Mouse (Mus musculus) liver, embryonic 14.5 days (tissue): ENCODE results near the gene Nedd9. TPM values are rescaled to one million over a fixed set of nuclear protein-coding genes. Genes with fewer than 3 reads are reported as not detected.

Experiments used
- ATAC-seq: fragments of 200-750 bp; cut with Nextera tagmentation; 2 replicates; pipeline ENCODE4 v1.8.0; 2017; ENCODE audit warnings: moderate number of reproducible peaks, mild to moderate bottlenecking, moderate library complexity; ENCODE audit not compliant: insufficient read depth
- DNase-seq, 3 experiments: peaks; one replicate each; pipeline ENCODE4 v3.0.0-alpha.2; 2012 to 2013; ENCODE audit warnings: low read depth in 3 of 3, low spot score in 3 of 3
- H3K27ac ChIP-seq: fragments of 300-500 bp; sonication (generic); 2 replicates; pipeline ENCODE4 v1.5.1; 2014; ENCODE audit warnings: moderate library complexity, mild to moderate bottlenecking, control low read depth, inconsistent platforms
- H3K27me3 ChIP-seq: fragments of 300-500 bp; sonication (generic); 2 replicates; pipeline ENCODE4 v1.6.1; 2014; ENCODE audit warnings: mild to moderate bottlenecking, low read length, moderate library complexity; ENCODE audit not compliant: control insufficient read depth, insufficient read depth
- H3K36me3 ChIP-seq: fragments of 300-500 bp; sonication (generic); replicated peaks from 2 replicates; pipeline ENCODE4 v1.6.1; 2014; ENCODE audit warnings: low read depth; ENCODE audit not compliant: control insufficient read depth, insufficient read depth
- H3K4me1 ChIP-seq, 2 experiments: fragments of 200-500 bp in 1 of 2; fragments of 300-500 bp in 1 of 2; sonication (generic) in 1 of 2; replicated peaks; 2 replicates each; pipeline ENCODE4 v1.6.1; 2012 to 2014; ENCODE audit warnings: antibody characterized with exemption in 1 of 2, inconsistent platforms in 1 of 2, low read length in 1 of 2; ENCODE audit not compliant: control insufficient read depth in 2 of 2, insufficient read depth in 2 of 2
- H3K4me2 ChIP-seq: fragments of 300-500 bp; sonication (generic); 2 replicates; pipeline ENCODE4 v1.6.1; 2014; ENCODE audit warnings: low read depth, mild to moderate bottlenecking, control low read depth, moderate library complexity
- H3K4me3 ChIP-seq, 2 experiments: fragments of 200-500 bp in 1 of 2; fragments of 300-500 bp in 1 of 2; sonication (generic) in 1 of 2; 2 replicates each; pipeline ENCODE4 v1.5.1; 2012 to 2014; ENCODE audit warnings: low read depth in 2 of 2, low read length in 2 of 2, mild to moderate bottlenecking in 2 of 2, control low read depth in 1 of 2, inconsistent platforms in 1 of 2, moderate library complexity in 1 of 2; ENCODE audit not compliant: insufficient read depth in 1 of 2
- H3K9ac ChIP-seq: fragments of 300-500 bp; sonication (generic); replicated peaks from 2 replicates; pipeline ENCODE4 v1.6.1; 2014; ENCODE audit warnings: mild to moderate bottlenecking, control low read depth, moderate library complexity
- H3K9me3 ChIP-seq: fragments of 300-500 bp; sonication (generic); 2 replicates; pipeline ENCODE4 v1.6.1; 2016; ENCODE audit warnings: low read length, mixed read lengths; ENCODE audit not compliant: control insufficient read depth
- CTCF ChIP-seq: IDR thresholded peaks from 2 replicates; pipeline ENCODE4 v1.5.1; 2016; ENCODE audit warnings: antibody characterized with exemption, low read depth, control low read depth
- EP300 ChIP-seq: IDR thresholded peaks from 2 replicates; pipeline ENCODE4 v1.6.1; 2016; ENCODE audit warnings: antibody characterized with exemption, low read depth
- WGBS: fragments of 180-500 bp; shearing (Covaris S2); extraction: QIAGEN DNeasy Blood & Tissue Kit; methylation state at CpG from one replicate; pipeline ENCODE4 v1.1.7; 2014; ENCODE audit not compliant: insufficient replicate concordance; 5-methylcytosine and 5-hydroxymethylcytosine counted together
- polyA plus RNA-seq, 2 experiments: library from polyadenylated mRNA; depleted of rRNA in 1 of 2; stranded (reverse) in 1 of 2; unstranded in 1 of 2; fragments of >200 nt; fragmentation: Nextera tagmentation in 1 of 2; extraction: Ambion mirVana in 1 of 2; gene quantifications; 2 replicates each; pipeline versions ENCODE4 v1.2.1 to v1.2.3; 2012 to 2014

Nedd9 gene
- polyA plus RNA-seq, 2 experiments = 1.2 to 2.7 TPM

DNA sequence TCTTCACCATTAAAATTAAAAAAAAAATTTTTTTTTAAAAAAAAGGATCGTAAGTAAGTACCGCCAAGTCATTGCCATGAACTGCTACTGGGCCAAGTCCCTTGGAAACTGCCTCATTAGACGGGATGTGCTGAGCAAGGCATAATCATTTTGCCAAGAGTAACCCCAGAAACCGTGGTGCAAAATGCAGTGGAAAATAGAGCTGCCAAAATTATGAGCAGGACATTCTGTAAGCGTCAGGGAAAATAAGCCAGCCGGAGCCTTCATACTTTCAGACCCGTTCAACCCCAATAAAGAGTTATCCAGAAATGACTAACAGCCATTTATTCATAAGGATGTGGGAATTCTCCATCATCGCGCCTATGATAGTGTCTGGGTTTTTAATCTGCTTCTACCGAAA, 129.2 kb downstream of the Nedd9 start:
- Histone ChIP-seq H3K36me3 (no peaks in the 10 kb centered on the region), H3K4me1 (peaks cover 0 to 5% of the 10 kb centered on the region in 2 experiments; a peak in 1 of 4 replicates), H3K9ac (no peak overlapping the region), H3K4me3 (peak overlapping the region; percentile 33 to 56), H3K27me3 (peaks cover 9% of the 10 kb centered on the region), H3K27ac (no peak overlapping the region), H3K9me3 (no peaks in the 10 kb centered on the region), H3K4me2 (peak overlapping the region; percentile 72)
- no peak for ATAC-seq
- no peak for TF ChIP-seq CTCF
- DNase-seq = no peak
- WGBS = 23% methylated on average over 10 of the region's 10 CpGs

GRCm38 (mm10) chr13:41357586-41357985, 129.6 kb downstream of the Nedd9 start:
- Histone ChIP-seq H3K9me3 (no peaks in the 10 kb centered on the region), H3K4me1 (peaks cover 0 to 8% of the 10 kb centered on the region in 2 experiments; a peak in 2 of 4 replicates), H3K4me3 (no peak overlapping the region; a peak in 1 of 4 replicates), H3K27me3 (peaks cover 9% of the 10 kb centered on the region), H3K27ac (no peak overlapping the region), H3K9ac (no peak overlapping the region), H3K36me3 (no peaks in the 10 kb centered on the region), H3K4me2 (peak overlapping the region; percentile 72)
- ATAC-seq (no peak), DNase-seq (no peak)
- WGBS = 30% methylated on average over 3 of the region's 3 CpGs
- TF ChIP-seq CTCF = no peak
- TF ChIP-seq EP300 = no peak

GRCm38 (mm10) chr13:41357161-41357560, 130.0 kb downstream of the Nedd9 start:
- H3K36me3 ChIP-seq = no peaks in the 10 kb centered on the region
- H3K9ac ChIP-seq = no peak overlapping the region
- no peak overlapping the region for H3K4me2 ChIP-seq
- H3K27me3 ChIP-seq = peaks cover 9% of the 10 kb centered on the region
- no peak for ATAC-seq
- H3K9me3 ChIP-seq = no peaks in the 10 kb centered on the region
- H3K4me1 ChIP-seq = peaks cover 0 to 10% of the 10 kb centered on the region in 2 experiments; a peak in 2 of 4 replicates
- WGBS = 65% methylated on average over 4 of the region's 4 CpGs
- no peak overlapping the region for H3K27ac ChIP-seq
- no peak for TF ChIP-seq CTCF
- TF ChIP-seq EP300 = no peak
- H3K4me3 ChIP-seq = no peak overlapping the region
- DNase-seq = no peak

- no peak overlapping the region for H3K4me2 ChIP-seq
- no peaks in the 10 kb centered on the region for H3K9me3 ChIP-seq
- ATAC-seq (no peak), DNase-seq (no peak)
- no peaks in the 10 kb centered on the region for H3K36me3 ChIP-seq
- H3K4me1 ChIP-seq = peaks cover 0 to 10% of the 10 kb centered on the region in 2 experiments; a peak in 2 of 4 replicates
- TF ChIP-seq CTCF (no peak), EP300 (no peak)
- H3K27me3 ChIP-seq = peaks cover 9% of the 10 kb centered on the region
- WGBS = 75% methylated on average over 2 of the region's 2 CpGs
- no peak overlapping the region for H3K9ac ChIP-seq
- H3K4me3 ChIP-seq = no peak overlapping the region
- no peak overlapping the region for H3K27ac ChIP-seq
Measured at GRCm38 (mm10) chr13:41355552-41355951, 131.6 kb downstream of the Nedd9 start.

DNA sequence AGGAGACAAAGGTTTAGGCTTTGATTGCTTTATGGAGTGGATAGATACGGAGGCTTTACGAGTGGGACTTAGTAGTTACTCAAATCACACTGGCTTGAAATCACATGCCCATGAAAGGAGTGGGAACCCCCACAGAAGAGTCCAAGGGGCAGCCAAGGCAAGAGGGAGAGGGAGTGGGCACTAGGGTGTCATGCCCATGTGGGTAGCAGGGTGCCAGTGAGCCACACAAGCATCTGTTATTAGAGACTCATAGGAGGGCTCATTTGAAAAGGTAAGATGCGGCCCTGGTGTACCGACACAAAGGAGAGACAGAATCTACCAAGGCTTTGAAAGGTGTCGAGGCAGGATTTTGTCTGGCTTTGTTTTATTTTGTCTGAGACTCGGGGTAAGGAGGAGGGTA, 132.6 kb downstream of the Nedd9 start:
- H3K36me3 ChIP-seq = no peaks in the 10 kb centered on the region
- no peak for DNase-seq
- peaks cover 9% of the 10 kb centered on the region for H3K27me3 ChIP-seq
- TF ChIP-seq EP300 = no peak
- TF ChIP-seq CTCF = no peak
- peaks cover 0 to 8% of the 10 kb centered on the region in 2 experiments; a peak in 2 of 4 replicates for H3K4me1 ChIP-seq
- H3K4me2 ChIP-seq = no peak overlapping the region
- H3K9ac ChIP-seq = no peak overlapping the region
- H3K27ac ChIP-seq = no peak overlapping the region
- no peak for ATAC-seq
- H3K4me3 ChIP-seq = no peak overlapping the region
- WGBS = 60% methylated on average over 6 of the region's 6 CpGs
- H3K9me3 ChIP-seq = no peaks in the 10 kb centered on the region
